Mouse (Mus musculus) macrophage (primary cell): ENCODE results near the gene Etfa. TPM values are rescaled to one million over a fixed set of nuclear protein-coding genes. Genes with fewer than 3 reads are reported as not detected.

Experiments used
- H3K27ac ChIP-seq: fragments of 350-480 bp; formaldehyde crosslinking; 2 replicates; pipeline ENCODE4 v1.9.0; 2021
- H3K36me3 ChIP-seq: fragments of 350-480 bp; formaldehyde crosslinking; 2 replicates; pipeline ENCODE4 v1.9.0; 2021; ENCODE audit errors: inconsistent target
- H3K4me3 ChIP-seq: fragments of 350-480 bp; formaldehyde crosslinking; 2 replicates; pipeline ENCODE4 v1.9.0; 2021; ENCODE audit errors: inconsistent target
- H3K79me2 ChIP-seq: fragments of 350-480 bp; formaldehyde crosslinking; 2 replicates; pipeline ENCODE4 v1.9.0; 2021; ENCODE audit errors: inconsistent target
- WGBS: methylation state at CpG from one replicate; pipeline ENCODE4 v1.1.7; 2026; ENCODE audit warnings: inconsistent platforms; ENCODE audit not compliant: missing documents; 5-methylcytosine and 5-hydroxymethylcytosine counted together
- polyA plus RNA-seq: library from polyadenylated mRNA; stranded (reverse); fragments of 250-400 nt; gene quantifications from 3 replicates; pipeline ENCODE4 v1.2.4, GENCODE M21; 2018; ENCODE audit warnings: inconsistent platforms

Gene Etfa
- polyA plus RNA-seq, 1 experiment from 2014 or later, result 73.4 TPM

- no peaks in the 10 kb centered on the region for H3K36me3 ChIP-seq
- H3K4me3 ChIP-seq, result no peak overlapping the region; the same call in 1 of the 2 replicates
- no peak overlapping the region for H3K27ac ChIP-seq
- no peaks in the 10 kb centered on the region for H3K79me2 ChIP-seq
- 2% methylated on average over 28 of the region's 28 CpGs for WGBS
Observed at GRCm38 (mm10) chr9:55540888-55541287, 28.8 kb upstream of the Etfa start.

DNA sequence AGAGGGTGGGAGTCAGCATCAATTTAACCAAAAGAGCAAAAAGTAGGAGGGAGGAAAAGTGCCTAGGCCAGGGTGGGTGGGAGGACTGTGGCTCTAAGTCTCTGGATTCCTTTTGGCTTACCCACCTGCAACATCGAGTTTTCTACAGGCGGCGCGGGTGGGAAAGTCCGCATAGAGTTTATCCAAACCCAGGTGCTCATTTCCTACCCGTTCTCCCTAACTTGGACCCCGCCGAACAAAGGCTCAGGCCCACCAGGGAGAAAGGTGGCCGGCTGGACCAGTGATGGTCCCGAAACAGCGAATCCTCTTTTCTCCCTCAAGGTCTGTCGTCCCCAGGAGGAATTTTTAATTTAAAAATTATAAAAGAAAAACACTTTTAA, 28.3 kb upstream of the Etfa start:
- Histone ChIP-seq H3K79me2 (no peaks in the 10 kb centered on the region), H3K4me3 (no peak overlapping the region), H3K27ac (no peak overlapping the region), H3K36me3 (no peaks in the 10 kb centered on the region)
- WGBS, result 4% methylated on average over 12 of the region's 12 CpGs

DNA sequence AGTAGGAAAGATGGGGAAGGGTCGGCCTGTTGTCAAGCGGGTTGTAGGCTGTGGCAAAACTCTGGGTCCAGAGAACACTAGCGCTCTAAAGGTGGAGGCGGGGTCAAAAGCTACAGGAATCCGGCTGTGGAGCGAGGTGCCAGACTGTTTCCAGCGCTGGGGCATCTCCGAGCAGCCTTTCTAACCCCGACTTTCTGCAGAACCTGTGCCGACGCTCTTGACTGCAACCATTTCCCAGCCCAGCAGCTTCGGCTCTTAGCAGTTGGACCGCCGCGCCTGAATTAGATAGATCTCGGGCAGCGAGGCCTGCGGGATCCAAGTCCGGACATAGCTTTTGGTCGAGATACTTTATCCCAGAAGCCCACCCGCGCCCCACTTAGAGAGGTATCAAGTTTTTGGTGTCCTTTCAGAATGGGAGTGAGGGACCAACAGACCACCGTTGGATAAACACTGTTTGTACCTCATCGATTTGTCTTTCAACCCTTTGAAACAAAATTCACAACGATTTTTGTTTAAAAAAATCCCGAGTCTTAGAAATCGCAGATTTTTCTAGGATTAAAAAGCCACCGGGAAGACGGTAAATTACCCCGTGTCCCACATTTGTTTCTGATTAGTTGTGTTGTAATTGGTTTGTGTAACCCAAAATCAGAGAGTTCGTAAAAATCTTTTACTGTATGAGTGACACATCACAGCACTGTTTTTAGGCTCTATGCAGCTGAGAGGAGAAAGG, 27.8 kb upstream of the Etfa start:
- Histone ChIP-seq H3K4me3 (no peak overlapping the region), H3K36me3 (no peaks in the 10 kb centered on the region), H3K27ac (no peak overlapping the region), H3K79me2 (no peaks in the 10 kb centered on the region)
- 8% methylated on average over 31 of the region's 31 CpGs for WGBS

DNA sequence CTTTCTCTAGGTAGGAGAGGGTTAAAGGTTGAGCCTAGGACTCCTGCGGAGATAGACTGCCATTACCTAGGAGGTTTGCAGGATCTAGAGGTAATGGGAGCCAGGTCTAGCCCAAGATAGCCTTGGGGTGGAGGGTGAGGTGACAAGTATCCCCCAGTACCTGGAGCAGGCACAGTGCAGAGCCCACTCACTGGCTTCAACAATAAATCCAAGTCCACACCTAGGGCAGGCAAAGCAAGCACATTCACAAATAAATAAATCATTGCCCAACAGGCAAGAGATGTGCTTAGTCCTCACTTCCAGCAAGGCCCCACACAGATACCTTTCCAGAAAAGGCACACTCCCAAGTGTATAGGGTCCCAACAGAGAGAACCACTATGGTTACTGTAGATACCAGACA, 27.0 kb upstream of the Etfa start:
- no peak overlapping the region for H3K4me3 ChIP-seq
- WGBS, result 19% methylated on average over 1 of the region's 1 CpGs
- H3K27ac ChIP-seq, result no peak overlapping the region
- no peaks in the 10 kb centered on the region for H3K79me2 ChIP-seq
- no peaks in the 10 kb centered on the region for H3K36me3 ChIP-seq

DNA sequence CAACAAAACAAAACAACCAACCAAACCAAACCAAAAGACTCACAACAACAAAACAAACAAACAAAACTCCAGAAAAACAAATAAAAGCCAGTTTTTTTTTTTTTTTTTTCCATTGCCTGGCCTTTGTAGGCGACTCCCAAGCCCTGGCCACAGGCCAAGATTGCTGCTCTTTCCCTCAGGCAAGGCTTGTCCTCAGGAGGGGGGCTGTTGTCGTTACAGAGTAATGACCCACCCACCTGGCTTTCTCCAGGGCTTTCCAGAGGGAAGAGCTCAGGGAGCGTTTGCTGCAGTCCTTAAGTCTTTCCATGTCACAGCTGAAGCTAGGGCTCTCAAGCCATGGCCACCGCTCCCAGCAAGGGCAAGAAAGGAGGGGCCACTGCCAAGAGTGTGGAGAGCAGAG, 26.3 kb upstream of the Etfa start, which contains the start of gene Isl2:
Gene Isl2 (plus strand): TSS at position 296 of the 400 bp plus-strand sequence.
- H3K79me2 ChIP-seq, result no peaks in the 10 kb centered on the region
- no peak within 1 kb of the TSS for H3K27ac ChIP-seq
- H3K36me3 ChIP-seq, result no peaks in the 10 kb centered on the region
- H3K4me3 ChIP-seq, result no peak within 1 kb of the TSS
- 23% methylated on average over 3 of the region's 4 CpGs for WGBS

DNA sequence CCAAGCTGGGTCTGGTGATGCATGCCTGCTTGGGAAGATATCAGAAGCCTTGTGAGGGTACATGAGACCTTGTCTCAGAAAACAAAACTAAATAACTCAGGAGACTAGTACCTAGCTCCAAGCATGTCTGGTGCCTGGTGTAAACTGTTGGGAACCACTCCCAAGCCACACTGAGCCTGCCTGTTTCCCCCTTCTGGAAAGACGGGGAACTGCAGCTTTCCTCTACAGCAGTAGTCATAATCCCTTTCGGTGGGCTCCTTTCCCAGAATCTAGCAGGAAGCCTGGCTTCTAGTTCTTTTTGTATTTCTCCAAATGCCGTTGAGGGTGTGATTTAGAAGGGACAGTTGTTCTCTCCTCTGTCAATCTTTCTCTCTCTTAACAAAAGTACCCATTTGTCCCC, 23.9 kb upstream of the Etfa start:
- WGBS, result 6% methylated on average over 3 of the region's 3 CpGs
- no peak overlapping the region for H3K27ac ChIP-seq
- no peaks in the 10 kb centered on the region for H3K79me2 ChIP-seq
- no peak overlapping the region for H3K4me3 ChIP-seq
- H3K36me3 ChIP-seq, result no peaks in the 10 kb centered on the region

GRCm38 (mm10) chr9:55525716-55526115, 13.7 kb upstream of the Etfa start:
- Histone ChIP-seq H3K79me2 (no peaks in the 10 kb centered on the region), H3K36me3 (no peaks in the 10 kb centered on the region), H3K4me3 (no peak overlapping the region), H3K27ac (no peak overlapping the region)
- WGBS, result 70% methylated on average over 4 of the region's 4 CpGs

DNA sequence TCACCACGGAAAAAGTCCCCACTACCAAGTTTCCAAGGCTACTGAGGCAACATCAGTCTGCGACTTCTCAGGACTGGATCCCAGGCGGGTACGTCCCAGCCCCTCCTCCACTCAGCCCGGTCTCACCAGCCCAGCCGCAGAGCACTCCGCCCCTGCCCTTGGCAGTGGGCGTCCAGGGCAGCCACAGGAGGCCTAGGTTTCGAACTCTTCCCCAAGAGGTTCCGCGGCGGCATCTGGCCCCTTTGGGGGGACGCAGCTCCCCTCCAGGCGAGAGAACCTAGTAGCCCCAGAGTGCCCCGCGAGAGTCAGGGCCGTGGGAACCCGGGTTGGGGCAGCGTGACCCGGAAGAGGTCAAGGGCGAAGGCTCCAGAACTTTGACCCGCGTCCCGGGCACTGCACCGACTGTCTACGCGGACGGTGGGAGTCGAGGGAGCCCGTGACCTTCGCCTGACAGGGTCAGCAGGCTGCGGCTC, 486 bp downstream of the Etfa start:
- H3K4me3 ChIP-seq, result peak overlapping the region; percentile 58

DNA sequence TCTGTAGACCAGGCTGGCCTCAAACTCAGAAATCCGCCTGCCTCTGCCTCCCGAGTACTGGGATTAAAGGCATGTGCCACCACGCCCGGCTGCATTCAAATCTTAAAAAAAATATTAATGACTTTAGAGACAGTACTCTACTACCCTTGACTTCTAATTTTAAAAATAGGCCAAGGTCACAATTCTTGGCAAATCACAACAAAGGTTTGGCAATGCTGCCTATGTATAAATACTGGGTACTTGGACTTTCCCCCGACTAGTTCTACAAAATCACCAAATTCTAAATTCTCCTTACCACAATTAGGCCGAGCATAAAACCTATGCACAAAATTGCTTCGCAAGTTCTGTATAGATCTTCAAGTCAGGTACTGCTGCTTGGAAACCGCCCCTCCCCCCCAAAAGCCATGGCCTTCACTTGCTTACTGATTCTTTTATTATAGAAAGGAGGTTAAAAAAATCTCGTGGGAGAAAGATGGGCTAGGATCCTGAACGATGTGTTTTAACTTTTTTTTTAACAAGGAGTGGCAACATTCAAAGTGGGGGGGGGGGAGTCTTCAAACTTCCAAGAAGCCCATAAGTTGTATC, 1.3 kb downstream of the Etfa start:
- Histone ChIP-seq H3K4me3 (peak overlapping the region; percentile 58), H3K27ac (no peak overlapping the region), H3K79me2 (peaks cover 57% of the 10 kb centered on the region), H3K36me3 (no peaks in the 10 kb centered on the region)
- WGBS, result 86% methylated on average over 10 of the region's 10 CpGs

More for the DNA sequence above, 486 bp downstream of the Etfa start:
- Histone ChIP-seq H3K36me3 (no peaks in the 10 kb centered on the region), H3K79me2 (peaks cover 49% of the 10 kb centered on the region), H3K27ac (peak overlapping the region; percentile 39)
- WGBS, result under 1% methylated on average over 32 of the region's 32 CpGs

GRCm38 (mm10) chr9:55509731-55510130, 2.3 kb downstream of the Etfa start:
- WGBS, result 70% methylated on average over 1 of the region's 1 CpGs
- Histone ChIP-seq H3K4me3 (no peak overlapping the region), H3K36me3 (no peaks in the 10 kb centered on the region), H3K27ac (no peak overlapping the region), H3K79me2 (peaks cover 67% of the 10 kb centered on the region)

DNA sequence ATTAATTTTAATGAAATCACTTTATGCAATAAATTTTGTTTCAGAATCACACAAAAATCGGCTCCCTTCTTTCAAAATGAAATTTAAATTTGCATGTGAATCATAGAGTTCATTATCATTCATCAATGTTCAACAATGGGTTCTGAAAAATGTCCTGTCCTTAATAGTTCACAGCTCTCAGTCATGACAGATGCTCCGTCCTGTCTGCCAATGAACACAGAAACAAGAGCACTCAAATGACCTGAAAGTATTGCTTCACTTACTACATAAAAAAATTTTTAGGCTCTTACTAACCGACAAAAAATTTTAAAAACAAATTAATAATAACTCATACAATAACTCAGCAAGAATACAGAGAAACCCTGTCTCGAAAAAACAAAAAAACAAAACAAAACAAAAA, 3.3 kb downstream of the Etfa start:
- WGBS, result 92% methylated on average over 4 of the region's 4 CpGs
- Histone ChIP-seq H3K79me2 (peaks cover 78% of the 10 kb centered on the region), H3K27ac (no peak overlapping the region), H3K4me3 (no peak overlapping the region), H3K36me3 (no peaks in the 10 kb centered on the region)

DNA sequence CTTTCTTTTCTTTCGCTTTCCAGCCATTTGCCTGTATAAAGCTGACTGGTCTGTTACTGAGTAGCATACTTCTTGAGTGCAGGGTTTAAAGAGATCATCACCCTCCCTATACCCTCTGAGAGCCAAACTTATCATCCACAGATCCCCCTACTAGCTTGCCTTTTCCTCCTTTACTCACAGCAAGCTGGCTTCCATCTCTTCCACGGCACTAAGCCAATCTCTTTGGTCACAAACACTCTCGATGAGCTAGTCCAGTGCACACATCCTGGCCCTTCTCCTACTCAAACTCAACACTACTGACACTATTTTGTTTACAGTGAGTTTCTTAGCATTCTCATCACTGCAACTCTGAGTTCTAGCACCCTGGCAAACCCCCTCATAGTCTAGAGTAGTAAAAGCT, 4.1 kb downstream of the Etfa start:
- Histone ChIP-seq H3K36me3 (no peaks in the 10 kb centered on the region), H3K4me3 (no peak overlapping the region), H3K79me2 (peaks cover 85% of the 10 kb centered on the region), H3K27ac (no peak overlapping the region)
- WGBS, result 86% methylated on average over 2 of the region's 3 CpGs

GRCm38 (mm10) chr9:55482116-55482515, 29.9 kb downstream of the Etfa start:
- WGBS, result 57% methylated on average over 2 of the region's 2 CpGs
- H3K36me3 ChIP-seq, result peaks cover 18% of the 10 kb centered on the region; the same call in 1 of the 2 replicates

GRCm38 (mm10) chr9:55478699-55479098, 33.3 kb downstream of the Etfa start:
- Histone ChIP-seq H3K79me2 (no peaks in the 10 kb centered on the region), H3K4me3 (no peak overlapping the region), H3K27ac (no peak overlapping the region), H3K36me3 (0 out of 2 replicates have a peak, but pooled peaks cover 6% of the 10 kb centered on the region)

More at GRCm38 (mm10) chr9:55482116-55482515, 29.9 kb downstream of the Etfa start:
- no peak overlapping the region for H3K27ac ChIP-seq
- H3K4me3 ChIP-seq, result no peak overlapping the region
- no peaks in the 10 kb centered on the region for H3K79me2 ChIP-seq

- Histone ChIP-seq H3K4me3 (no peak overlapping the region), H3K27ac (no peak overlapping the region), H3K79me2 (no peaks in the 10 kb centered on the region), H3K36me3 (0 out of 2 replicates have a peak, but pooled peaks cover 6% of the 10 kb centered on the region)
- WGBS, result 50% methylated on average over 1 of the region's 1 CpGs
Observed at GRCm38 (mm10) chr9:55476084-55476483, 36.0 kb downstream of the Etfa start.
